Mouse (Mus musculus) hindbrain, postnatal 0 days (tissue): Measurements from ENCODE around the gene Nup133. TPM values are rescaled to one million over a fixed set of nuclear protein-coding genes. Genes with fewer than 3 reads are reported as not detected.

ENCODE experiments used
- ATAC-seq: fragments of 200-750 bp; cut with Nextera tagmentation; 2 replicates; pipeline ENCODE4 v1.8.0; 2017; ENCODE audit warnings: mild to moderate bottlenecking, moderate TSS enrichment, moderate library complexity
- DNase-seq: peaks from one replicate; pipeline ENCODE4 v3.0.0-alpha.2; 2015; ENCODE audit warnings: low spot score
- H3K27ac ChIP-seq: fragments of 300-500 bp; sonication (generic); 2 replicates; pipeline ENCODE4 v1.5.1; 2014; ENCODE audit warnings: mild to moderate bottlenecking
- H3K27me3 ChIP-seq: fragments of 300-500 bp; sonication (generic); 2 replicates; pipeline ENCODE4 v1.6.1; 2014; ENCODE audit warnings: low read length, mixed read lengths; ENCODE audit not compliant: insufficient read depth
- H3K36me3 ChIP-seq: fragments of 300-500 bp; sonication (generic); 2 replicates; pipeline ENCODE4 v1.6.1; 2014; ENCODE audit warnings: low read length, mixed read lengths; ENCODE audit not compliant: insufficient read depth
- H3K4me1 ChIP-seq: fragments of 300-500 bp; sonication (generic); 2 replicates; pipeline ENCODE4 v1.6.1; 2014; ENCODE audit warnings: antibody characterized with exemption, low read length, mixed read lengths; ENCODE audit not compliant: insufficient read depth
- H3K4me2 ChIP-seq: fragments of 300-500 bp; sonication (generic); 2 replicates; pipeline ENCODE4 v1.6.1; 2014; ENCODE audit warnings: low read depth, mild to moderate bottlenecking, low read length, moderate library complexity, mixed read lengths
- H3K4me3 ChIP-seq: fragments of 300-500 bp; sonication (generic); 2 replicates; pipeline ENCODE4 v1.5.1; 2014; ENCODE audit warnings: low read length
- H3K9ac ChIP-seq: fragments of 300-500 bp; sonication (generic); replicated peaks from 2 replicates; pipeline ENCODE4 v1.6.1; 2014; ENCODE audit warnings: mild to moderate bottlenecking, low read length, moderate library complexity, mixed read lengths
- H3K9me3 ChIP-seq: fragments of 300-500 bp; sonication (generic); 2 replicates; pipeline ENCODE4 v1.6.1; 2016; ENCODE audit warnings: low read length, mixed read lengths
- CTCF ChIP-seq: IDR thresholded peaks from 2 replicates; pipeline ENCODE4 v1.5.1; 2016; ENCODE audit warnings: antibody characterized with exemption, control low read depth, low read depth
- WGBS: fragments of 180-500 bp; shearing (Covaris S2); extraction: QIAGEN DNeasy Blood & Tissue Kit; methylation state at CpG from one replicate; pipeline ENCODE4 v1.1.7; 2014; 5-methylcytosine and 5-hydroxymethylcytosine counted together
- polyA plus RNA-seq: library from polyadenylated mRNA; unstranded; fragments of >200 nt; fragmentation: Nextera tagmentation; extraction: Ambion mirVana; gene quantifications from 2 replicates; pipeline ENCODE4 v1.2.1, GENCODE M21; 2015
- total RNA-seq: library from RNA; depleted of rRNA; stranded (reverse); fragments of >200 nt; gene quantifications from 2 replicates; pipeline ENCODE4 v1.2.3, GENCODE M21; 2014

The Nup133 gene
- total and polyA plus RNA-seq, 2 experiments from 2014 or later = 15.4 to 36.3 TPM

DNA sequence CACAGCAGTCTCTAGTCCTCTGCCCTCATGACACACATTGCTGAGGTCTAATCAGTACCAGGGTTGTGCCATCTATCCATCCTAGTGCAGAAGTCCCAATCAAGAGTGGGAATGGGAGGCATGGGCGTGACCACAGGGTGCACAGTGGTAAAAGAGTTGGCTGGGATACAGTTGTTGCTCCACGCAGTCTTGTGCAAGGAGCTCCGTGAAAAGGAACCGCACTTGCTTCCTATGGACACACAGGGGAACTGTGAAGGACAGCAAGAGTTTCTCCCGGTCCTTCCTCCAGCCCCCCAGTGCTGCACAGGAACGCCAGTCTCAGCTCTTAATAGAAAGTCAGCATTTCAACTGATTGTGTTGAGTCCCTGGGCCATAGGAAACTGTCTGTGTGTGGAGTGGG, 10.4 kb upstream of the Nup133 start:
- no peaks in the 10 kb centered on the region for H3K4me1 ChIP-seq
- peaks cover 41% of the 10 kb centered on the region for H3K36me3 ChIP-seq
- H3K9me3 ChIP-seq = no peaks in the 10 kb centered on the region
- no peak for TF ChIP-seq CTCF
- WGBS = 92% methylated on average over 6 of the region's 6 CpGs
- H3K27me3 ChIP-seq = no peaks in the 10 kb centered on the region
- H3K4me2 ChIP-seq = no peak overlapping the region
- H3K27ac ChIP-seq = no peak overlapping the region
- H3K4me3 ChIP-seq = no peak overlapping the region
- ATAC-seq = no peak
- no peak for DNase-seq
- H3K9ac ChIP-seq = no peak overlapping the region

GRCm38 (mm10) chr8:123958130-123958529, 9.1 kb upstream of the Nup133 start:
- Histone ChIP-seq H3K27me3 (no peaks in the 10 kb centered on the region), H3K4me1 (no peaks in the 10 kb centered on the region), H3K9me3 (no peaks in the 10 kb centered on the region), H3K4me3 (no peak overlapping the region), H3K27ac (no peak overlapping the region), H3K36me3 (peaks cover 43% of the 10 kb centered on the region), H3K4me2 (no peak overlapping the region), H3K9ac (no peak overlapping the region)
- TF ChIP-seq CTCF = no peak
- WGBS = 75% methylated on average over 17 of the region's 17 CpGs
- ATAC-seq = no peak
- DNase-seq = no peak

DNA sequence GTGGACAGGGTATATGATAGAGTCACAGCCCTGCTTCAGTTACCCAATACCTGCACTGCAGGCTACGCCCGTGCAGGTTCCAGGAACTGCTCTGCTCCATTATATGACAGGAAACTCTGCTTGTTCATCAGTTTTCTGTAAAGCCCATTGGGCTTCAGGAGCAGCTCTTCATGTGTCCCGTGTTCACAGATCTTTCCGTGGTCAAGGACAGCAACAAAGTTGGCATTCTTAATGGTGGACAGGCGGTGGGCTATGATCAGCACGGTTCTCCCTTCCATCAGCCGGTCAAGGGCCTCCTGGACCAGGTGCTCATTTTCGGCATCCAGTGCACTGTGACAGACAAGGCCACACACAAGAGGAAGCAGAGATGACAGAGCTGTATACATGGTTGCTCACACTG, 5.2 kb upstream of the Nup133 start:
- WGBS = 92% methylated on average over 8 of the region's 8 CpGs
- ATAC-seq = no peak
- Histone ChIP-seq H3K27ac (no peak overlapping the region), H3K36me3 (peaks cover 26% of the 10 kb centered on the region), H3K9me3 (no peaks in the 10 kb centered on the region), H3K27me3 (no peaks in the 10 kb centered on the region), H3K4me2 (no peak overlapping the region), H3K9ac (no peak overlapping the region), H3K4me3 (no peak overlapping the region), H3K4me1 (0 out of 2 replicates have a peak, but pooled peaks cover 5% of the 10 kb centered on the region)
- no peak for TF ChIP-seq CTCF
- no peak for DNase-seq

DNA sequence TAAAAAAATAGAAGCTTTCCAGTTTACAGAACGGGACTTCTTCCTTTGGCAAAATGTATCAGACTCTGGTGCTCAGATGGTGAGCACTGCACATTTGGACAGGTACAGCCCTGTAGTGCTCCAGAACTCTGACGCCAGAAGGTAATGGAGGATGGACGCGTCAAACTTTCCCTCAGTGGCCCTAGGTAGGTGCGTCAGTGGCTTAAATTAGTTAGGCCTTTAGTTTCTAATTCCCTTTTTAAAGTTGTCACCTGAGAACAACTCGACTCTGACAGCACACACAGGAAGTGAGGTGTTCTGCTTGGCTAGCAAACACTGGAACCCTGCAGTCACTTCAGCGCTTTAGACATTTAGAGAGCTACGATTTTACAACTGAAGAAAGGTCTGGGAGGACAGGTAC, 4.6 kb upstream of the Nup133 start:
- ATAC-seq (no peak), DNase-seq (no peak)
- Histone ChIP-seq H3K4me3 (no peak overlapping the region), H3K9ac (no peak overlapping the region), H3K36me3 (peaks cover 24% of the 10 kb centered on the region), H3K27me3 (no peaks in the 10 kb centered on the region), H3K4me2 (no peak overlapping the region), H3K4me1 (0 out of 2 replicates have a peak, but pooled peaks cover 5% of the 10 kb centered on the region), H3K9me3 (no peaks in the 10 kb centered on the region), H3K27ac (no peak overlapping the region)
- no peak for TF ChIP-seq CTCF
- 91% methylated on average over 8 of the region's 8 CpGs for WGBS

- Histone ChIP-seq H3K27ac (peak overlapping the region; percentile 88; the same call in 1 of the 2 replicates), H3K4me3 (peak overlapping the region; percentile 99), H3K4me2 (peak overlapping the region; percentile 82), H3K9ac (peak overlapping the region; percentile 57), H3K4me1 (peaks cover 11% of the 10 kb centered on the region), H3K9me3 (no peaks in the 10 kb centered on the region), H3K36me3 (peaks cover 28% of the 10 kb centered on the region), H3K27me3 (no peaks in the 10 kb centered on the region)
- DNase-seq (peak; percentile 72), ATAC-seq (no peak)
- peak; percentile 68 for TF ChIP-seq CTCF
- WGBS = 34% methylated on average over 10 of the region's 10 CpGs
These were observed 1.2 kb upstream of the Nup133 start for GRCm38 (mm10) chr8:123950077-123950802.

- Histone ChIP-seq H3K4me3 (peak overlapping the region; percentile 99), H3K4me1 (peaks cover 11% of the 10 kb centered on the region), H3K9ac (peak overlapping the region; percentile 57), H3K9me3 (no peaks in the 10 kb centered on the region), H3K36me3 (peaks cover 29% of the 10 kb centered on the region), H3K27ac (peak overlapping the region; percentile 88), H3K27me3 (no peaks in the 10 kb centered on the region), H3K4me2 (peak overlapping the region; percentile 82)
- DNase-seq (no peak), ATAC-seq (no peak)
- no peak for TF ChIP-seq CTCF
- WGBS = 6% methylated on average over 10 of the region's 10 CpGs
These were observed 571 bp upstream of the Nup133 start for GRCm38 (mm10) chr8:123949686-123949986.

GRCm38 (mm10) chr8:123929026-123929425, 20.0 kb downstream of the Nup133 start:
- H3K9me3 ChIP-seq = no peaks in the 10 kb centered on the region
- H3K4me1 ChIP-seq = no peaks in the 10 kb centered on the region
- TF ChIP-seq CTCF = no peak
- no peak overlapping the region for H3K4me3 ChIP-seq
- no peaks in the 10 kb centered on the region for H3K27me3 ChIP-seq
- H3K4me2 ChIP-seq = no peak overlapping the region
- WGBS = 93% methylated on average over 7 of the region's 7 CpGs
- no peak overlapping the region for H3K9ac ChIP-seq
- H3K27ac ChIP-seq = no peak overlapping the region
- ATAC-seq = no peak
- peaks cover 49% of the 10 kb centered on the region for H3K36me3 ChIP-seq
- DNase-seq = no peak
